22 mouse cellular contexts compared by ENCODE assay signal in the genomic region with DNA sequence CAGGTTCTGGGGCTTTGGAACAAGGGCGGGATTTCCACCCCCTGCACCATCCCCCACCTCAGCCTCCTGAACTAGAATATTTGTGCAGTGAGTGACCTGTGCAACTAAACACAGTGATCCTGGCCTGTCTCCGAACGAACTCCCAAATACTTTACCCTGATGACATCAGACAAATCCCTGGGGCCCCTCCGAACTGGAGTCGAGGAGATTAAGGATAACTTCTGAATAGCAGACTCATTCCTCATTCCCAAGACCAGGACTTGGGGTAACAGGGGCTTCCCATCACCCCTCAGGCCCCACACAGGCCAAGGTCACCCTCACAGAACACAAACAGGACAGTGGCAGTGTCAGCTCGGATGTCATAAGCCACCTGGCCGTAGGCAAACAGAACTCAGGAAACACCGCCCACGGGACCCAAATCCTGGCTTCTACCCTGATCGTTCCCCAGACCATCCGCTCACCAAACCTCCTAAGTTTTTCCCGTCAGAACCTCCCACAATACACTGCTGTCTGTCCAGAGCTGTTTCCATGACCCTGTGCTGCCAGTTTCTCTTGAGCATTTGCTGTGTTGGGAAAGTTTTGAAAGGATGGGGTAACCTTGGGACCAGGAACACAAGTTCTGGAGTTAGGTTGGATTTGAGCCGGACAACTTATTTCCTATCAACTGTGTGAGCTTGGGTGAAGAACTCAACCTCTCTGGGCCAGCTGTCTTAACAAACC. TPM values are rescaled to one million over a fixed set of nuclear protein-coding genes. Genes with fewer than 3 reads are reported as not detected.
DNase-seq lines count a peak whose midpoint lies in the region; ATAC-seq and TF ChIP-seq lines count a peak whose summit lies in the region.
"Had no signal": no experiment of that assay in that cellular context is flagged by ENCODE, and none has a peak within 500 bp of the region (broad histone marks: within the 10 kb centered on the region; RNA-seq: fewer than 3 reads in every experiment).

No protein-coding gene starts in this region.

- no peak for TF ChIP-seq POLR2A in kidney, adult 2 months (IDR thresholded peaks at IDR 0.05; ENCODE audit: low read depth, low read length)
- TF ChIP-seq POLR2A in liver, adult 2 months (IDR thresholded peaks at IDR 0.05; ENCODE audit: extremely low read depth, insufficient read depth, low read length), result peak; percentile 23; the same call in 1 of the 2 replicates

- no peak overlapping the region for H3K4me2 ChIP-seq in kidney, embryonic 15.5 days
- peak overlapping the region; percentile 62 for H3K4me2 ChIP-seq in intestine, postnatal 0 days (replicated peaks; ENCODE audit: low read depth)
- peak overlapping the region; percentile 59; the same call in 1 of the 2 replicates for H3K4me2 ChIP-seq in liver, postnatal 0 days (ENCODE audit: low read depth, low read length)
- H3K4me2 ChIP-seq: embryonic facial prominence, embryonic 13.5 days; midbrain, embryonic 13.5 days; neural tube, embryonic 12.5 days had no signal

- H3K27me3 ChIP-seq in kidney, adult 2 months (replicated peaks; ENCODE audit: control insufficient read depth, insufficient read depth, low read length), result no peaks in the 10 kb centered on the region
- H3K27me3 ChIP-seq in kidney, embryonic 15.5 days, result peaks cover 14% of the 10 kb centered on the region; the same call in 1 of the 2 replicates
- H3K27me3 ChIP-seq in intestine, postnatal 0 days (replicated peaks; ENCODE audit: control insufficient read depth, insufficient read depth, low read length), result no peaks in the 10 kb centered on the region
- H3K27me3 ChIP-seq in liver, adult 2 months (ENCODE audit: control insufficient read depth, insufficient read depth, low read length), result no peaks in the 10 kb centered on the region
- H3K27me3 ChIP-seq in liver, postnatal 0 days (ENCODE audit: insufficient read depth, low read length), result no peaks in the 10 kb centered on the region
- H3K27me3 ChIP-seq: embryonic facial prominence, embryonic 13.5 days; neural tube, embryonic 12.5 days had no signal

- H3K4me1 ChIP-seq in kidney, adult 2 months (ENCODE audit: control insufficient read depth, insufficient read depth, low read length), result no peaks in the 10 kb centered on the region
- H3K4me1 ChIP-seq in kidney, embryonic 15.5 days, result peaks cover 7% of the 10 kb centered on the region; the same call in 1 of the 2 replicates
- H3K4me1 ChIP-seq in intestine, postnatal 0 days (replicated peaks; ENCODE audit: control insufficient read depth, insufficient read depth, low read length), result peaks cover 4% of the 10 kb centered on the region
- peaks cover 21% of the 10 kb centered on the region for H3K4me1 ChIP-seq in liver, adult 2 months (ENCODE audit: control insufficient read depth, insufficient read depth, low read length)
- H3K4me1 ChIP-seq in liver, postnatal 0 days (ENCODE audit: insufficient read depth), result peaks cover 19% of the 10 kb centered on the region; the same call in 1 of the 2 replicates
- H3K4me1 ChIP-seq: embryonic facial prominence, embryonic 13.5 days; neural tube, embryonic 12.5 days had no signal

- peak; percentile 49; the same call in 1 of the 2 replicates for TF ChIP-seq EP300 in liver, postnatal 0 days (IDR thresholded peaks at IDR 0.05; ENCODE audit: low read depth)

- no peaks in the 10 kb centered on the region for H3K36me3 ChIP-seq in kidney, adult 2 months (ENCODE audit: control insufficient read depth, insufficient read depth, low read length)
- H3K36me3 ChIP-seq in kidney, embryonic 15.5 days, result no peaks in the 10 kb centered on the region
- no peaks in the 10 kb centered on the region for H3K36me3 ChIP-seq in intestine, postnatal 0 days (ENCODE audit: control insufficient read depth, insufficient read depth)
- H3K36me3 ChIP-seq in liver, adult 2 months (ENCODE audit: control insufficient read depth, insufficient read depth, low read length), result peaks cover 3% of the 10 kb centered on the region; the same call in 1 of the 2 replicates
- H3K36me3 ChIP-seq in liver, postnatal 0 days (replicated peaks; ENCODE audit: insufficient read depth, low read length), result no peaks in the 10 kb centered on the region
- H3K36me3 ChIP-seq: embryonic facial prominence, embryonic 13.5 days; midbrain, embryonic 13.5 days; neural tube, embryonic 12.5 days had no signal

- TF ChIP-seq CTCF in kidney, adult 2 months (conservative IDR thresholded peaks at IDR 0.05; ENCODE audit: insufficient read depth, insufficient read length, low read depth, low read length), result no peak
- no peak for TF ChIP-seq CTCF in intestine, postnatal 0 days (IDR thresholded peaks at IDR 0.05; ENCODE audit: low read depth)
- TF ChIP-seq CTCF in liver, adult 2 months (IDR thresholded peaks at IDR 0.05; ENCODE audit: low read depth, low read length), result no peak
- no peak for TF ChIP-seq CTCF in liver, postnatal 0 days (IDR thresholded peaks at IDR 0.05; ENCODE audit: low read depth)

- H3K9ac ChIP-seq in kidney, embryonic 15.5 days, result no peak overlapping the region
- 0 out of 2 replicates have a peak overlapping the region, but pooled peaks have one; percentile 27 for H3K9ac ChIP-seq in intestine, postnatal 0 days (ENCODE audit: low read depth, low read length)
- H3K9ac ChIP-seq in liver, adult 2 months (ENCODE audit: low read depth, low read length), result peak overlapping the region; percentile 76
- H3K9ac ChIP-seq in liver, postnatal 0 days (replicated peaks), result peak overlapping the region; percentile 62
- H3K9ac ChIP-seq: embryonic facial prominence, embryonic 13.5 days; midbrain, embryonic 13.5 days; neural tube, embryonic 12.5 days had no signal

- ATAC-seq in kidney, embryonic 15.5 days (replicated peaks; ENCODE audit: low FRiP score), result no peak
- no peak for ATAC-seq in intestine, postnatal 0 days
- ATAC-seq in liver, postnatal 0 days, result peak; percentile 82
- ATAC-seq in granulocyte monocyte progenitor cell, adult 5-6 weeks (replicated peaks; ENCODE audit: poor library complexity, severe bottlenecking), result no peak
- ATAC-seq: forebrain, embryonic 14.5 days; lung, postnatal 0 days; midbrain, embryonic 13.5 days had no signal

- WGBS in kidney, adult 2 months, result 41% methylated on average over 13 of the region's 13 CpGs
- WGBS in kidney, embryonic 15.5 days, result 53% methylated on average over 13 of the region's 13 CpGs
- 32% methylated on average over 13 of the region's 13 CpGs for WGBS in intestine, postnatal 0 days
- WGBS in liver, adult 2 months, result 23% methylated on average over 13 of the region's 13 CpGs
- WGBS in liver, postnatal 0 days (ENCODE audit: insufficient replicate concordance), result 61% methylated on average over 13 of the region's 13 CpGs

- H3K27ac ChIP-seq in kidney, adult 2 months (ENCODE audit: insufficient read depth, low read depth, low read length), result peak overlapping the region; percentile 87
- H3K27ac ChIP-seq in kidney, embryonic 15.5 days, result no peak overlapping the region
- peak overlapping the region; percentile 94 for H3K27ac ChIP-seq in intestine, postnatal 0 days (ENCODE audit: low read depth, low read length)
- H3K27ac ChIP-seq in liver, adult 2 months (replicated peaks; ENCODE audit: insufficient read depth, low read depth, low read length), result peak overlapping the region; percentile 89
- H3K27ac ChIP-seq in liver, postnatal 0 days (ENCODE audit: low read depth), result peak overlapping the region; percentile 95
- H3K27ac ChIP-seq: embryonic facial prominence, embryonic 13.5 days; midbrain, embryonic 13.5 days; neural tube, embryonic 12.5 days had no signal

- peak; percentile 59 for DNase-seq in kidney, adult 2 months
- peak; percentile 96 for DNase-seq in liver, adult 2 months (ENCODE audit: extremely low read depth, low read depth, low spot score)
- DNase-seq in liver, postnatal 0 days, result peak; percentile 71
- DNase-seq in lung, postnatal 36 days, result no peak
- DNase-seq: adrenal gland, postnatal 10 days; cerebellum, postnatal 14 days; gastrocnemius, postnatal 14 days; thymus, postnatal 14 days had no signal

- H3K9me3 ChIP-seq in kidney, embryonic 15.5 days (replicated peaks), result no peaks in the 10 kb centered on the region; the same call in 1 of the 2 replicates
- no peaks in the 10 kb centered on the region for H3K9me3 ChIP-seq in intestine, postnatal 0 days (ENCODE audit: control insufficient read depth)
- no peaks in the 10 kb centered on the region for H3K9me3 ChIP-seq in liver, postnatal 0 days (ENCODE audit: low read length)
- H3K9me3 ChIP-seq: embryonic facial prominence, embryonic 13.5 days; midbrain, embryonic 13.5 days; neural tube, embryonic 12.5 days had no signal

- H3K79me2 ChIP-seq in liver, adult 2 months (ENCODE audit: control insufficient read depth, insufficient read depth, low read length), result peaks cover 8% of the 10 kb centered on the region; the same call in 1 of the 2 replicates

- peak overlapping the region; percentile 50 for H3K4me3 ChIP-seq in kidney, adult 2 months (ENCODE audit: insufficient read depth, low read depth, low read length)
- no peak overlapping the region for H3K4me3 ChIP-seq in kidney, embryonic 15.5 days (replicated peaks)
- peak overlapping the region; percentile 42 for H3K4me3 ChIP-seq in intestine, postnatal 0 days (ENCODE audit: low read depth, low read length)
- peak overlapping the region; percentile 43 for H3K4me3 ChIP-seq in liver, adult 2 months (ENCODE audit: insufficient read depth, low read depth, low read length)
- H3K4me3 ChIP-seq in liver, postnatal 0 days (ENCODE audit: low read depth, low read length), result no peak overlapping the region; the same call in 1 of the 2 replicates
- H3K4me3 ChIP-seq: embryonic facial prominence, embryonic 13.5 days; midbrain, embryonic 13.5 days; neural tube, embryonic 12.5 days had no signal

RNA-seq across cellular contexts. Expression of gene Hnf4a, which starts 32.9 kb away (rescaled TPM):
- polyA plus RNA-seq in kidney, adult 2 months (2012; rRNA removed), result 354 and 376 TPM in 2 replicates
- polyA plus RNA-seq in kidney, embryonic 15.5 days (2015; fragmentation: Nextera tagmentation; extraction: Ambion mirVana), result 18.6 and 19.4 TPM in 2 replicates
- 50.8 and 53.0 TPM in 2 replicates for polyA plus RNA-seq in intestine, postnatal 0 days (2015; fragmentation: Nextera tagmentation; extraction: Ambion mirVana)
- 164 and 213 TPM in 2 replicates for total RNA-seq in liver, adult 2 months (2014; rRNA removed)
- polyA plus RNA-seq in liver, adult 2 months (2012; rRNA removed), result 260 and 313 TPM in 2 replicates
- polyA plus RNA-seq in liver, postnatal 0 days (2015; fragmentation: Nextera tagmentation; extraction: Ambion mirVana), result 25.1 and 27.5 TPM in 2 replicates
- total RNA-seq in granulocyte monocyte progenitor cell, adult 5-6 weeks (2014; fragmentation: Nextera tagmentation), result 0.37 and 1.6 TPM in 2 replicates
- total RNA-seq in granulocyte monocyte progenitor cell, adult 5-6 weeks (2017), result 0.15 and 0.30 TPM in 2 replicates
- total RNA-seq: gastrocnemius, postnatal 14 days; layer of hippocampus, adult 18-20 months; layer of hippocampus, postnatal 25 days; left cerebral cortex, postnatal 25 days had no signal
- polyA plus RNA-seq: embryonic facial prominence, embryonic 13.5 days; forebrain, embryonic 14.5 days; heart, embryonic 14.5 days; hindbrain, embryonic 11.5 days; midbrain, embryonic 13.5 days; neural tube, embryonic 12.5 days had no signal

RNA-seq across cellular contexts. Expression of gene R3hdml, which starts 47.4 kb away (rescaled TPM):
- polyA plus RNA-seq in kidney, adult 2 months (2012; rRNA removed), result 3.6 and 4.6 TPM in 2 replicates
- 31.2 and 34.9 TPM in 2 replicates for polyA plus RNA-seq in kidney, embryonic 15.5 days (2015; fragmentation: Nextera tagmentation; extraction: Ambion mirVana)
- 0.37 and 0.46 TPM in 2 replicates for polyA plus RNA-seq in intestine, postnatal 0 days (2015; fragmentation: Nextera tagmentation; extraction: Ambion mirVana)
- total RNA-seq in liver, adult 2 months (2014; rRNA removed), result not detected in 2 replicates
- polyA plus RNA-seq in liver, adult 2 months (2012; rRNA removed), result not detected in 2 replicates
- polyA plus RNA-seq in liver, postnatal 0 days (2015; fragmentation: Nextera tagmentation; extraction: Ambion mirVana), result not detected in 2 replicates
- total RNA-seq in granulocyte monocyte progenitor cell, adult 5-6 weeks (2014; fragmentation: Nextera tagmentation), result not detected in 2 replicates
- total RNA-seq in granulocyte monocyte progenitor cell, adult 5-6 weeks (2017), result not detected in 2 replicates
- total RNA-seq: adrenal gland, postnatal 10 days; gastrocnemius, postnatal 14 days; layer of hippocampus, adult 18-20 months; layer of hippocampus, postnatal 25 days; left cerebral cortex, postnatal 25 days; megakaryocyte progenitor cell, adult 5-6 weeks had no signal
- polyA plus RNA-seq: embryonic facial prominence, embryonic 13.5 days; forebrain, embryonic 14.5 days; heart, embryonic 14.5 days; midbrain, embryonic 13.5 days; neural tube, embryonic 12.5 days had no signal

Comparison
In these comparisons a context has a peak if more than half of its experiments do, and no peak if none do; other contexts are left out.
1. H3K4me3 ChIP-seq: peak in kidney, adult 2 months (single experiment), intestine, postnatal 0 days (single experiment) and liver, adult 2 months (single experiment); none in kidney, embryonic 15.5 days (single experiment) and liver, postnatal 0 days (single experiment).